Mouse (Mus musculus): Measurements from ENCODE around the gene Ezr.

DNA sequence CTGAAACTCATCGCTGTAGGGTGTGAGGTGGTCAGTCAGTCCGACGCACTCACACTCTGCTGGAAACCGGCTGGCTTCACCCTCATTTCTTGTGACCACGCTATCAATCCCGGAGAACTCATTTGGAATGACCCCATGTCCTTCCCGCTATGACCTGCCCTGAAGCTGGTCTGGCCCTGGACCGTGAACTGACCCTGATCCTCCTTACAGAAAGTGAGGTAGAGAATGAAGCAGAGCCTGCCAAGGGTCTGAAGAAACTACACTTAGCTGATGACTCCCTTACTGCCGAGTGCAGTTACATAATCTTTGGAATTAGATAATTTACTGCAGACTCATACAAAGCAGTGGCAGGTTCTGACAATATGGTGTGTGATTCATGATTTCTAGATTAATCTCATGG, 27.4 kb downstream of the Ezr start:
- TF ChIP-seq CTCF (IDR thresholded peaks at IDR 0.05; ENCODE audit: borderline replicate concordance, extremely low read depth, insufficient read depth, insufficient read length), result no peak
- TF ChIP-seq POLR2A (IDR thresholded peaks at IDR 0.05; ENCODE audit: borderline replicate concordance, extremely low read depth, insufficient read depth, insufficient read length, poor library complexity, severe bottlenecking), result no peak

Measured in brain, embryonic 14.5 days (tissue).